Comparison of ENCODE assay signal across 8 mouse cellular contexts in genomic region chr7:79309247-79310190, GRCm38 (mm10). TPM values are rescaled to one million over a fixed set of nuclear protein-coding genes. Genes with fewer than 3 reads are reported as not detected.
DNase-seq lines count a peak whose midpoint lies in the region; ATAC-seq lines count a peak whose summit lies in the region.

No protein-coding gene starts in this region.

- H3K27ac ChIP-seq in intestine, embryonic 16.5 days (ENCODE audit: low read length) = peak overlapping the region; percentile 55
- H3K27ac ChIP-seq in intestine, embryonic 15.5 days = no peak overlapping the region
- H3K27ac ChIP-seq in forebrain, embryonic 12.5 days = peak overlapping the region; percentile 65
- peak overlapping the region; percentile 71 for H3K27ac ChIP-seq in hindbrain, embryonic 15.5 days (replicated peaks)

- peak; percentile 57 for DNase-seq in lung, postnatal 10 days
- DNase-seq in testis, postnatal 10 days (ENCODE audit: low spot score) = no peak
- no peak for DNase-seq in cerebellum, postnatal 36 days
- no peak for DNase-seq in c-Kit-positive CD71-positive TER-119-positive erythroid progenitor cells, embryonic 14.5 days (ENCODE audit: low spot score)

- H3K36me3 ChIP-seq in intestine, embryonic 16.5 days (ENCODE audit: control insufficient read depth, insufficient read depth, low read length) = no peaks in the 10 kb centered on the region
- no peaks in the 10 kb centered on the region for H3K36me3 ChIP-seq in intestine, embryonic 15.5 days
- no peaks in the 10 kb centered on the region for H3K36me3 ChIP-seq in forebrain, embryonic 12.5 days (replicated peaks)
- H3K36me3 ChIP-seq in hindbrain, embryonic 15.5 days = no peaks in the 10 kb centered on the region

- no peaks in the 10 kb centered on the region for H3K9me3 ChIP-seq in intestine, embryonic 16.5 days (ENCODE audit: control insufficient read depth, low read length)
- no peaks in the 10 kb centered on the region for H3K9me3 ChIP-seq in intestine, embryonic 15.5 days
- H3K9me3 ChIP-seq in forebrain, embryonic 12.5 days = no peaks in the 10 kb centered on the region
- H3K9me3 ChIP-seq in hindbrain, embryonic 15.5 days = no peaks in the 10 kb centered on the region

- no peak overlapping the region for H3K4me3 ChIP-seq in intestine, embryonic 16.5 days (ENCODE audit: low read length)
- no peak overlapping the region for H3K4me3 ChIP-seq in intestine, embryonic 15.5 days (replicated peaks)
- H3K4me3 ChIP-seq in forebrain, embryonic 12.5 days (replicated peaks) = no peak overlapping the region
- H3K4me3 ChIP-seq in hindbrain, embryonic 15.5 days = no peak overlapping the region

- 0 out of 2 replicates have a peak overlapping the region, but pooled peaks have one; percentile 17 for H3K9ac ChIP-seq in intestine, embryonic 16.5 days (ENCODE audit: low read depth, low read length)
- no peak overlapping the region for H3K9ac ChIP-seq in intestine, embryonic 15.5 days
- H3K9ac ChIP-seq in forebrain, embryonic 12.5 days = no peak overlapping the region; the same call in none of the 2 replicates
- H3K9ac ChIP-seq in hindbrain, embryonic 15.5 days = no peak overlapping the region

- WGBS in intestine, embryonic 16.5 days = 52% methylated on average over 19 of the region's 19 CpGs
- WGBS in intestine, embryonic 15.5 days = 57% methylated on average over 19 of the region's 19 CpGs
- 53% methylated on average over 19 of the region's 19 CpGs for WGBS in forebrain, embryonic 12.5 days
- WGBS in hindbrain, embryonic 15.5 days = 46% methylated on average over 19 of the region's 19 CpGs

- H3K4me2 ChIP-seq in intestine, embryonic 16.5 days (ENCODE audit: low read depth, low read length) = no peak overlapping the region
- no peak overlapping the region; the same call in 1 of the 2 replicates for H3K4me2 ChIP-seq in intestine, embryonic 15.5 days (replicated peaks)
- no peak overlapping the region for H3K4me2 ChIP-seq in forebrain, embryonic 12.5 days
- no peak overlapping the region for H3K4me2 ChIP-seq in hindbrain, embryonic 15.5 days

- no peaks in the 10 kb centered on the region for H3K27me3 ChIP-seq in intestine, embryonic 16.5 days (replicated peaks; ENCODE audit: control insufficient read depth, insufficient read depth, low read length)
- no peaks in the 10 kb centered on the region for H3K27me3 ChIP-seq in intestine, embryonic 15.5 days (replicated peaks)
- H3K27me3 ChIP-seq in forebrain, embryonic 12.5 days = no peaks in the 10 kb centered on the region
- H3K27me3 ChIP-seq in hindbrain, embryonic 15.5 days = no peaks in the 10 kb centered on the region

- ATAC-seq in intestine, embryonic 16.5 days = 0 out of 2 replicates have a peak, but pooled peaks have one; percentile 16
- ATAC-seq in intestine, embryonic 15.5 days = no peak
- peak; percentile 34; the same call in 1 of the 2 replicates for ATAC-seq in forebrain, embryonic 12.5 days (ENCODE audit: low FRiP score)
- 0 out of 2 replicates have a peak, but pooled peaks have one; percentile 40 for ATAC-seq in hindbrain, embryonic 15.5 days (ENCODE audit: low FRiP score, low read depth)

- peaks cover 49% of the 10 kb centered on the region for H3K4me1 ChIP-seq in intestine, embryonic 16.5 days (ENCODE audit: control insufficient read depth, insufficient read depth, low read length)
- H3K4me1 ChIP-seq in intestine, embryonic 15.5 days (replicated peaks) = peaks cover 47% of the 10 kb centered on the region
- H3K4me1 ChIP-seq in forebrain, embryonic 12.5 days = peaks cover 53% of the 10 kb centered on the region
- H3K4me1 ChIP-seq in hindbrain, embryonic 15.5 days (replicated peaks) = peaks cover 54% of the 10 kb centered on the region

RNA-seq across cellular contexts. Expression of gene Abhd2, which starts 36.5 kb away (rescaled TPM):
- polyA plus RNA-seq in intestine, embryonic 16.5 days (2015; fragmentation: Nextera tagmentation; extraction: Ambion mirVana) = 11.5 and 15.1 TPM in 2 replicates
- 14.3 and 16.3 TPM in 2 replicates for polyA plus RNA-seq in intestine, embryonic 15.5 days (2015; fragmentation: Nextera tagmentation; extraction: Ambion mirVana)
- 12.1 and 15.3 TPM in 2 replicates for polyA plus RNA-seq in forebrain, embryonic 12.5 days (2016; fragmentation: Nextera tagmentation; extraction: Ambion mirVana)
- 18.9 and 19.8 TPM in 2 replicates for polyA plus RNA-seq in hindbrain, embryonic 15.5 days (2015; fragmentation: Nextera tagmentation; extraction: Ambion mirVana)
